Mouse (Mus musculus) 3T3-L1 (cell line): ENCODE measurements at regions not wholly inside any gene's neighbourhood (a gene's known extent, or its start where the extent isn't known, plus 50 kb on each side); places are given as distances from the start of the nearest gene placed in this dataset.

Source experiments
- DNase-seq: peaks from one replicate; pipeline ENCODE4 v3.0.0-alpha.2; 2015; ENCODE audit warnings: low read depth, low spot score

GRCm38 (mm10) chr8:4934551-4934950, 155.2 kb upstream of the Shcbp1 start:
- no peak for DNase-seq

- DNase-seq: no peak
These were observed 154.7 kb upstream of the Shcbp1 start for GRCm38 (mm10) chr8:4934035-4934434.

- no peak for DNase-seq
These were observed 137.1 kb upstream of the Shcbp1 start for GRCm38 (mm10) chr8:4916447-4916846.

- DNase-seq: no peak
These were observed 115.7 kb upstream of the Shcbp1 start for GRCm38 (mm10) chr8:4895046-4895445.

GRCm38 (mm10) chr8:4868761-4869160, 89.4 kb upstream of the Shcbp1 start:
- peak; percentile 76 for DNase-seq

GRCm38 (mm10) chr8:4839087-4839486, 59.7 kb upstream of the Shcbp1 start:
- DNase-seq: no peak

GRCm38 (mm10) chr8:4838527-4838926, 59.2 kb upstream of the Shcbp1 start:
- no peak for DNase-seq

- DNase-seq: no peak
These were observed 58.4 kb upstream of the Shcbp1 start for GRCm38 (mm10) chr8:4837719-4838118.

- no peak for DNase-seq
These were observed 57.3 kb upstream of the Shcbp1 start for GRCm38 (mm10) chr8:4836651-4837050.
